Mouse (Mus musculus): ENCODE measurements around the gene Mettl2. TPM values are rescaled to one million over a fixed set of nuclear protein-coding genes. Genes with fewer than 3 reads are reported as not detected.
"Not testable (repeated sequence)": the region's sequence is repeated elsewhere in the genome, so short reads cannot be mapped to it uniquely, and the experiment has no call there.

Gene Mettl2
- total RNA-seq, 1 experiment = 57.6 TPM

GRCm38 (mm10) chr11:105123986-105124385 is 2.2 kb upstream of the Mettl2 start:
- TF ChIP-seq CHD2 (IDR thresholded peaks at IDR 0.05; ENCODE audit: low read depth, low read length) (no peak), ZNF384 (IDR thresholded peaks at IDR 0.05; ENCODE audit: low read depth, low read length) (no peak), ZC3H11A (IDR thresholded peaks at IDR 0.05; ENCODE audit: borderline replicate concordance, low read depth, low read length) (no peak), MAFK (IDR thresholded peaks at IDR 0.05; ENCODE audit: insufficient read depth, low read depth, low read length) (no peak), HCFC1 (IDR thresholded peaks at IDR 0.05; ENCODE audit: borderline replicate concordance, insufficient read depth, low read length) (no peak)
- peaks cover 3% of the 10 kb centered on the region; the same call in 1 of the 2 replicates for H3K36me3 ChIP-seq (ENCODE audit: control insufficient read depth, insufficient read depth, low read length, poor library complexity, severe bottlenecking)
- peaks cover 0 to 4% of the 10 kb centered on the region in 2 experiments; a peak in 1 of 4 replicates for H3K4me1 ChIP-seq (ENCODE audit: control insufficient read depth in 2 of 2, insufficient read depth in 2 of 2, low read length in 2 of 2, poor library complexity in 1 of 2)
- no peak overlapping the region for H3K9ac ChIP-seq (ENCODE audit: insufficient read depth, low read depth, low read length, poor library complexity, severe bottlenecking)
- no peak overlapping the region for H3K27ac ChIP-seq (ENCODE audit: insufficient read depth, low read depth, low read length, poor library complexity, severe bottlenecking)
- DNase-seq (ENCODE audit: low read depth, low spot score) = peak; percentile 71
- in situ Hi-C loops (cut with MboI; ENCODE audit: low sequenced_read_pairs in 2 of 2, unreplicated experiment in 2 of 2) = no loop called here
- no peaks in the 10 kb centered on the region for H3K9me3 ChIP-seq (ENCODE audit: control insufficient read depth, insufficient read depth, low read depth, low read length)
- no peak overlapping the region for H3K4me3 ChIP-seq (ENCODE audit: insufficient read depth in 1 of 2, low read depth in 1 of 2, low read length in 2 of 2, poor library complexity in 1 of 2, severe bottlenecking in 1 of 2)

GRCm38 (mm10) chr11:105126520-105127029 is 350 bp downstream of the Mettl2 start:
- peak overlapping the region; percentile 92 to 99 for H3K4me3 ChIP-seq (ENCODE audit: insufficient read depth in 1 of 2, low read depth in 1 of 2, low read length in 2 of 2, poor library complexity in 1 of 2, severe bottlenecking in 1 of 2)
- H3K9me3 ChIP-seq (ENCODE audit: control insufficient read depth, insufficient read depth, low read depth, low read length) = no peaks in the 10 kb centered on the region
- peak overlapping the region; percentile 94 for H3K9ac ChIP-seq (ENCODE audit: insufficient read depth, low read depth, low read length, poor library complexity, severe bottlenecking)
- H3K36me3 ChIP-seq (ENCODE audit: control insufficient read depth, insufficient read depth, low read length, poor library complexity, severe bottlenecking) = peaks cover 14% of the 10 kb centered on the region
- peaks cover 0 to 4% of the 10 kb centered on the region in 2 experiments; a peak in 1 of 4 replicates for H3K4me1 ChIP-seq (ENCODE audit: control insufficient read depth in 2 of 2, insufficient read depth in 2 of 2, low read length in 2 of 2, poor library complexity in 1 of 2)
- TF ChIP-seq MAFK (IDR thresholded peaks at IDR 0.05; ENCODE audit: insufficient read depth, low read depth, low read length) (no peak), ZNF384 (IDR thresholded peaks at IDR 0.05; ENCODE audit: low read depth, low read length) (no peak), ZC3H11A (IDR thresholded peaks at IDR 0.05; ENCODE audit: borderline replicate concordance, low read depth, low read length) (no peak), HCFC1 (IDR thresholded peaks at IDR 0.05; ENCODE audit: borderline replicate concordance, insufficient read depth, low read length) (no peak; the same call in none of the 2 replicates), CHD2 (IDR thresholded peaks at IDR 0.05; ENCODE audit: low read depth, low read length) (no peak)
- no peak for DNase-seq (ENCODE audit: low read depth, low spot score)
- in situ Hi-C loops (cut with MboI; ENCODE audit: low sequenced_read_pairs in 2 of 2, unreplicated experiment in 2 of 2) = no loop called here
- no peak overlapping the region for H3K27ac ChIP-seq (ENCODE audit: insufficient read depth, low read depth, low read length, poor library complexity, severe bottlenecking)

- Histone ChIP-seq H3K9me3 (ENCODE audit: control insufficient read depth, insufficient read depth, low read depth, low read length) (no peaks in the 10 kb centered on the region; the same call in 1 of the 2 replicates), H3K4me1 (ENCODE audit: control insufficient read depth in 2 of 2, insufficient read depth in 2 of 2, low read length in 2 of 2, poor library complexity in 1 of 2) (no peaks in the 10 kb centered on the region), H3K4me3 (ENCODE audit: insufficient read depth in 1 of 2, low read depth in 1 of 2, low read length in 2 of 2, poor library complexity in 1 of 2, severe bottlenecking in 1 of 2) (no peak overlapping the region), H3K27ac (ENCODE audit: insufficient read depth, low read depth, low read length, poor library complexity, severe bottlenecking) (no peak overlapping the region), H3K9ac (ENCODE audit: insufficient read depth, low read depth, low read length, poor library complexity, severe bottlenecking) (no peak overlapping the region), H3K36me3 (ENCODE audit: control insufficient read depth, insufficient read depth, low read length, poor library complexity, severe bottlenecking) (peaks cover 63% of the 10 kb centered on the region)
- in situ Hi-C loops (cut with MboI; ENCODE audit: low sequenced_read_pairs in 2 of 2, unreplicated experiment in 2 of 2) = no loop called here
- no peak for DNase-seq (ENCODE audit: low read depth, low spot score)
- TF ChIP-seq ZC3H11A (IDR thresholded peaks at IDR 0.05; ENCODE audit: borderline replicate concordance, low read depth, low read length) (no peak), ZNF384 (IDR thresholded peaks at IDR 0.05; ENCODE audit: low read depth, low read length) (no peak), HCFC1 (IDR thresholded peaks at IDR 0.05; ENCODE audit: borderline replicate concordance, insufficient read depth, low read length) (no peak), MAFK (IDR thresholded peaks at IDR 0.05; ENCODE audit: insufficient read depth, low read depth, low read length) (no peak), CHD2 (IDR thresholded peaks at IDR 0.05; ENCODE audit: low read depth, low read length) (no peak)
Measured at GRCm38 (mm10) chr11:105135692-105136091, 9.5 kb downstream of the Mettl2 start.

- in situ Hi-C loops (cut with MboI; ENCODE audit: low sequenced_read_pairs in 2 of 2, unreplicated experiment in 2 of 2) = not testable (repeated sequence)
- peaks cover 59% of the 10 kb centered on the region for H3K36me3 ChIP-seq (ENCODE audit: control insufficient read depth, insufficient read depth, low read length, poor library complexity, severe bottlenecking)
Measured at GRCm38 (mm10) chr11:105137255-105137654, 11.0 kb downstream of the Mettl2 start.

GRCm38 (mm10) chr11:105140512-105140911 is 14.3 kb downstream of the Mettl2 start:
- peak; percentile 46 for TF ChIP-seq ZNF384 (IDR thresholded peaks at IDR 0.05; ENCODE audit: low read depth, low read length)
- peak; percentile 95 for TF ChIP-seq MAFK (IDR thresholded peaks at IDR 0.05; ENCODE audit: insufficient read depth, low read depth, low read length)
- H3K9me3 ChIP-seq (ENCODE audit: control insufficient read depth, insufficient read depth, low read depth, low read length); DNase-seq (ENCODE audit: low read depth, low spot score); H3K4me3 ChIP-seq (ENCODE audit: insufficient read depth in 1 of 2, low read depth in 1 of 2, low read length in 2 of 2, poor library complexity in 1 of 2, severe bottlenecking in 1 of 2); H3K9ac ChIP-seq (ENCODE audit: insufficient read depth, low read depth, low read length, poor library complexity, severe bottlenecking); H3K27ac ChIP-seq (ENCODE audit: insufficient read depth, low read depth, low read length, poor library complexity, severe bottlenecking); H3K4me1 ChIP-seq (ENCODE audit: control insufficient read depth in 2 of 2, insufficient read depth in 2 of 2, low read length in 2 of 2, poor library complexity in 1 of 2); in situ Hi-C loops (cut with MboI; ENCODE audit: low sequenced_read_pairs in 2 of 2, unreplicated experiment in 2 of 2): not testable (repeated sequence)
- H3K36me3 ChIP-seq (ENCODE audit: control insufficient read depth, insufficient read depth, low read length, poor library complexity, severe bottlenecking) = peaks cover 36% of the 10 kb centered on the region

More at GRCm38 (mm10) chr11:105137255-105137654, 11.0 kb downstream of the Mettl2 start:
- not testable (repeated sequence) for H3K4me1 ChIP-seq (ENCODE audit: control insufficient read depth in 2 of 2, insufficient read depth in 2 of 2, low read length in 2 of 2, poor library complexity in 1 of 2); H3K9me3 ChIP-seq (ENCODE audit: control insufficient read depth, insufficient read depth, low read depth, low read length); H3K27ac ChIP-seq (ENCODE audit: insufficient read depth, low read depth, low read length, poor library complexity, severe bottlenecking); H3K9ac ChIP-seq (ENCODE audit: insufficient read depth, low read depth, low read length, poor library complexity, severe bottlenecking); DNase-seq (ENCODE audit: low read depth, low spot score); H3K4me3 ChIP-seq (ENCODE audit: insufficient read depth in 1 of 2, low read depth in 1 of 2, low read length in 2 of 2, poor library complexity in 1 of 2, severe bottlenecking in 1 of 2)

Data from ES-E14 (cell line).